Mouse (Mus musculus) liver, adult 2 months (tissue): ENCODE results near the gene Snrpa. TPM values are rescaled to one million over a fixed set of nuclear protein-coding genes. Genes with fewer than 3 reads are reported as not detected.

ENCODE experiments used
- DNase-seq: peaks from one replicate; pipeline ENCODE4 v3.0.0-alpha.2; 2011; ENCODE audit warnings: low read depth, low spot score; ENCODE audit errors: extremely low read depth
- H3K27ac ChIP-seq: fragments of 200-500 bp; replicated peaks from 2 replicates; pipeline ENCODE4 v1.5.1; 2012; ENCODE audit warnings: low read depth, mild to moderate bottlenecking, control low read depth, inconsistent platforms, low read length; ENCODE audit not compliant: insufficient read depth
- H3K27me3 ChIP-seq: fragments of 200-500 bp; 2 replicates; pipeline ENCODE4 v1.6.1; 2012; ENCODE audit warnings: mild to moderate bottlenecking, moderate library complexity, low read length, inconsistent platforms; ENCODE audit not compliant: control insufficient read depth, insufficient read depth
- H3K36me3 ChIP-seq: fragments of 200-500 bp; 2 replicates; pipeline ENCODE4 v1.6.1; 2012; ENCODE audit warnings: low read length, inconsistent platforms; ENCODE audit not compliant: control insufficient read depth, insufficient read depth
- H3K4me1 ChIP-seq: fragments of 200-500 bp; 2 replicates; pipeline ENCODE4 v1.6.1; 2011; ENCODE audit warnings: low read length; ENCODE audit not compliant: control insufficient read depth, insufficient read depth
- H3K4me3 ChIP-seq: fragments of 200-500 bp; 2 replicates; pipeline ENCODE4 v1.5.1; 2011; ENCODE audit warnings: low read depth, mild to moderate bottlenecking, control low read depth, low read length, moderate library complexity; ENCODE audit not compliant: insufficient read depth
- H3K79me2 ChIP-seq: fragments of 200-500 bp; 2 replicates; pipeline ENCODE4 v1.6.1; 2012; ENCODE audit warnings: inconsistent platforms, mild to moderate bottlenecking, low read length, moderate library complexity; ENCODE audit not compliant: control insufficient read depth, insufficient read depth
- H3K9ac ChIP-seq: fragments of 200-500 bp; 2 replicates; pipeline ENCODE4 v1.6.1; 2012; ENCODE audit warnings: low read depth, mild to moderate bottlenecking, control low read depth, inconsistent platforms, low read length
- CTCF ChIP-seq: fragments of 200-500 bp; IDR thresholded peaks from 2 replicates; pipeline ENCODE4 v1.5.1; 2011; ENCODE audit warnings: low read depth, low read length, control low read depth
- POLR2A ChIP-seq: fragments of 200-500 bp; IDR thresholded peaks from 2 replicates; pipeline ENCODE4 v1.6.1; 2011; ENCODE audit warnings: low read length, control low read depth; ENCODE audit not compliant: insufficient read depth; ENCODE audit errors: extremely low read depth
- WGBS: fragments of 180-500 bp; shearing (Covaris S2); methylation state at CpG from one replicate; pipeline ENCODE4 v1.1.7; 2018; 5-methylcytosine and 5-hydroxymethylcytosine counted together
- polyA plus RNA-seq: library from polyadenylated mRNA; depleted of rRNA; stranded (reverse); fragments of >200 nt; gene quantifications from 2 replicates; pipeline ENCODE4 v1.2.3, GENCODE M21; 2012
- total RNA-seq: library from RNA; depleted of rRNA; stranded (reverse); fragments of >200 nt; gene quantifications from 2 replicates; pipeline ENCODE4 v1.2.3, GENCODE M21; 2014

Snrpa gene
- total and polyA plus RNA-seq, 2 experiments, result 10.5 to 76.8 TPM

DNA sequence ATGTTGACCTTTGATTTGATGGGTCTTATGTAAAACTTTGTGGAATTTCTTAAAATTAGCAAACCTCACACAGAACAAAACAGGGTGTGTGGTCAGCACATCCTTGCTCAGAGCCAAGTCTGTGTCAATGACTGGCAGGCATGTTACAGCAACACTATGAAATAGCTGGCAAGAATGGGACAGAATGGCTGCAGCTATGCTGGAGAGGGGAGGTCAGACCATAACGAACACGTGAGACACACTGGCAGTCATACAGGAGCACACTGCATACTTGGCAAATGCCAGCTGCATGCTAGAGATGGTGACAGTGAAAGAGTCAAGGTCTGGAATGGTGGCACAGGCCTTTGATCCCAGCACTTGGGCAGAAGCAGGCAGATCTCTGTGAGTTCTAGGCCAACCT lies 39.7 kb upstream of the Snrpa start:
- DNase-seq, result peak; percentile 52
- Histone ChIP-seq H3K27ac (no peak overlapping the region), H3K4me1 (peaks cover 2% of the 10 kb centered on the region; the same call in 1 of the 2 replicates), H3K79me2 (peaks cover 5% of the 10 kb centered on the region; the same call in 1 of the 2 replicates), H3K27me3 (no peaks in the 10 kb centered on the region), H3K4me3 (no peak overlapping the region), H3K9ac (no peak overlapping the region), H3K36me3 (peaks cover 2% of the 10 kb centered on the region; the same call in 1 of the 2 replicates)
- TF ChIP-seq POLR2A (no peak), CTCF (no peak)
- WGBS, result 52% methylated on average over 2 of the region's 2 CpGs

DNA sequence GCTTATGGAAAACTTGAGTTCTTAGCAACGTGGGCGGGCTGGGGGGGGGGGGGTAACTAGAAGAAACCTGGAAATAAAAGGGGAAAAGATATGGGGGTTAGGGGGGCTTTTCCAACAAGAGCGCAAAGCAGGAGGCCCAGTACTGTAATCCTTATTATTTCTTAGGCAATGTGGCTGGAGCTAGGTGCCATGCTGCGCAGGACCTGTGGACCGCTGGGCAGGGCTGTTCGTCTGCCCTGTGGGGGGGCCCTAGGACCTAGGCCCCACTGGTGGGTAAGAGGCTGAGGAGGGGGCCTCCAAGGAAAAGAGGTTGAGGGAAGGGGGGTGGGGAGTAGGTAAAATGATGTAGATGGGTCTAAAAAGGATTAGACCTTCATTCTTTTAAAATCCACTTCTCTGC lies 37.2 kb upstream of the Snrpa start:
- Histone ChIP-seq H3K4me3 (peak overlapping the region; percentile 90), H3K9ac (peak overlapping the region; percentile 89), H3K79me2 (peaks cover 5% of the 10 kb centered on the region; the same call in 1 of the 2 replicates), H3K4me1 (peaks cover 5% of the 10 kb centered on the region; the same call in 1 of the 2 replicates), H3K27me3 (no peaks in the 10 kb centered on the region), H3K27ac (no peak overlapping the region), H3K36me3 (no peaks in the 10 kb centered on the region)
- DNase-seq, result no peak
- TF ChIP-seq CTCF (no peak), POLR2A (no peak)
- 10% methylated on average over 6 of the region's 6 CpGs for WGBS

DNA sequence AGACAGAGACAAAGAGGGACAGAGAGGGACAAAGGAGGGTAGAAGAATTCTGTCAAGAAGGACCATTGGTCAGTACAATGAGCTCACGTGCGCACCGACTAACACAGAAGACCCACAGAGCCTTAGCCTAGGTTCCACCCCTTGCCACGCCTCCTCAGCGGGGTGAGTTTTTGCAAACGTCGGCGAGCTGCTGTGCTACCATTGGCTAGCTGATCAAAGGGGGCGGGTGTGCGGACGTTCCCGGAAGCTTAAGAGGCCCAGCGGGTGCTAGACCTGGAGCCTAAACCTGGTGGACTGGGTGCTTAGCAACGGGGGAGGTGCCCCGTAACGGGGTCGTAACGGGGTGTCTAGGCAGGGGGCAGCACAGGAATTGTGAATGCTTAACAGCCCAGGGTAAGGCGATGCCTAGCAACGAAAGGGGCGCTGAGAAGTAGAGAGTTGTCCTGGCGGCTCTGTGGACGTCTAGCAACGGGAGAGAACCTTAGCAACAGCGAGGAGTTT lies 36.8 kb upstream of the Snrpa start, which contains the start of gene Coq8b:
Gene Coq8b, plus strand, starts transcription at position 243 of the 501 bp plus-strand sequence.
- TF ChIP-seq CTCF (no peak), POLR2A (peak; percentile 79; the same call in 1 of the 2 replicates)
- WGBS, result 1% methylated on average over 25 of the region's 25 CpGs
- Histone ChIP-seq H3K27ac (peak within 1 kb of the TSS; percentile 51; the same call in 1 of the 2 replicates), H3K9ac (peak within 1 kb of the TSS; percentile 89), H3K27me3 (no peaks in the 10 kb centered on the region), H3K36me3 (no peaks in the 10 kb centered on the region), H3K4me1 (peaks cover 5% of the 10 kb centered on the region; the same call in 1 of the 2 replicates), H3K4me3 (peak within 1 kb of the TSS; percentile 90), H3K79me2 (peaks cover 5% of the 10 kb centered on the region; the same call in 1 of the 2 replicates)
- peak; percentile 91 for DNase-seq

DNA sequence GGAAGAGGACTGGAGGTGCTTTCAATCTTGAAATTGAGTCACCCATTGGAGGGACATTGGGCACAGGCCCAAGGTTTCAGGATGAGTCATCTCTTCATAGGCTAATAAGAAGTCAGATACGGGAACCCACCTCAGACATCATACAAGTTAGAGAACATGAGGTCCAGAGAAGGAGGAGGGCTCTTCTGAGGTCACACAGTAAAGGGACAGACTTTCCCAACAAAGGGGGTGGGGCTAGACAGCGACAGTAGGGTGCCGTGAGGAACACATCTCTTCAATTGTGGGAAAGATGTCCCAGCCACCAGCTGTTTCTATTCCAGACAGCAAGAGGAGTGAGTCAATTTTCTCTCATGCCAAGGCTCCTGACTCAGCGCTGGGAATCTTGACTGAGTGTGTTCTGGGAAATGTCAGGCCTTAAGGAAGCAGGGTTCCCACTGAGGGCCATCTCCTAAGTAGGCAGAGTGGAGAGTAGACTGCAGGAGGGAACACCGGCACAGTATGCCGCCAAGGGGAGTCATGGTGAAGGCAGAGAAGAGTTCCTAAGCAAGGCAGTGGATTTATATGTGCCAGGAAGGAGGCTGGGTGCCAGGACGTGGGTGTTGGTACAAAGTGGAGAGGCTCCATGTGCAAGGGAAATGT lies 35.7 kb upstream of the Snrpa start:
- DNase-seq, result no peak
- no peak overlapping the region for H3K27ac ChIP-seq
- TF ChIP-seq POLR2A, result no peak
- TF ChIP-seq CTCF, result no peak
- H3K4me1 ChIP-seq, result peaks cover 12% of the 10 kb centered on the region
- H3K36me3 ChIP-seq, result no peaks in the 10 kb centered on the region
- WGBS, result 49% methylated on average over 7 of the region's 7 CpGs
- no peaks in the 10 kb centered on the region for H3K27me3 ChIP-seq
- H3K4me3 ChIP-seq, result no peak overlapping the region
- H3K79me2 ChIP-seq, result peaks cover 11% of the 10 kb centered on the region; the same call in 1 of the 2 replicates
- no peak overlapping the region for H3K9ac ChIP-seq

DNA sequence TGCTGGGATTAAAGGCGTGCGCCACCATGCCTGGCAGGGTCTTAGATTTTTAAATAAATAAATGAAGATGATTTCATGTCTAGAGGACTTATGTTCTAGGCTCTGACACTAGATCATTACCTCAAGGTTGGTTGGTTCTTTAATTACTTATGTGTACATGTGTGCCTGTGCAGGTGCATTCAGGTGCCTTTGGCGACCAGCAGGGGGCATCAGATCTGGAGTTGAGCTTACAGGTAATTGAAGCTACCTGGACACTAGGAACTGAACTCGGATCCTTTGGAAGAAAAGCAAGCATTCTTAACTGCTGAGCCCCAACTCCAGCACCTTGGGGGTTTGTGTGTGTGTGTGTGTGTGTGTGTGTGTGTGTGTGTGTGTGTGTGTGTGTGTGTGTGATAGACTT lies 34.7 kb upstream of the Snrpa start:
- DNase-seq, result peak; percentile 43
- WGBS, result 77% methylated on average over 4 of the region's 4 CpGs
- Histone ChIP-seq H3K9ac (no peak overlapping the region), H3K4me3 (no peak overlapping the region), H3K36me3 (no peaks in the 10 kb centered on the region), H3K4me1 (peaks cover 20% of the 10 kb centered on the region), H3K27ac (no peak overlapping the region), H3K79me2 (peaks cover 21% of the 10 kb centered on the region), H3K27me3 (no peaks in the 10 kb centered on the region)
- TF ChIP-seq POLR2A (no peak), CTCF (peak; percentile 68)

DNA sequence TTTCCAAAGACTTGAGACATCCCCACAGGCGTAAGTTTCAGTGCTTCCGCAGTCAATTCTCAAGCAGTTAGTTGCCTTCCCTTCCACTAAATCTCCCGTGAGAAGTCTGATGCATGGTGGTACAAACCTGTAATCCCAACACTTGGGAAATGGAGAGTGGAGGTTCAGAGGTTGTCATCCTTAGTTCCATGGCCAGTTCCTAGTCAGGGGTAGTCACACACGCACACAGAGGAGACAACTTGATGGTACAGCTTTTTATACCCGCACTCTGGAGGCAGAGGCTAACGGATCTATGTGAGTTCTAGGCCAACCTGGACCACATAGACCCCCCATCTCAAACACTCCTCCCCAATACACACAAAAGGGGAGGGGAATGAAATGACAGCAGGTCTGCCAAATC lies 32.8 kb upstream of the Snrpa start:
- DNase-seq, result no peak
- H3K4me3 ChIP-seq, result peak overlapping the region; percentile 73
- TF ChIP-seq CTCF (no peak), POLR2A (no peak)
- peak overlapping the region; percentile 89 for H3K27ac ChIP-seq
- peak overlapping the region; percentile 86 for H3K9ac ChIP-seq
- H3K36me3 ChIP-seq, result no peaks in the 10 kb centered on the region
- WGBS, result 11% methylated on average over 6 of the region's 6 CpGs
- H3K79me2 ChIP-seq, result peaks cover 33% of the 10 kb centered on the region
- no peaks in the 10 kb centered on the region for H3K27me3 ChIP-seq
- H3K4me1 ChIP-seq, result peaks cover 27% of the 10 kb centered on the region
